8 mouse cellular contexts compared by ENCODE assay signal in the genomic region with DNA sequence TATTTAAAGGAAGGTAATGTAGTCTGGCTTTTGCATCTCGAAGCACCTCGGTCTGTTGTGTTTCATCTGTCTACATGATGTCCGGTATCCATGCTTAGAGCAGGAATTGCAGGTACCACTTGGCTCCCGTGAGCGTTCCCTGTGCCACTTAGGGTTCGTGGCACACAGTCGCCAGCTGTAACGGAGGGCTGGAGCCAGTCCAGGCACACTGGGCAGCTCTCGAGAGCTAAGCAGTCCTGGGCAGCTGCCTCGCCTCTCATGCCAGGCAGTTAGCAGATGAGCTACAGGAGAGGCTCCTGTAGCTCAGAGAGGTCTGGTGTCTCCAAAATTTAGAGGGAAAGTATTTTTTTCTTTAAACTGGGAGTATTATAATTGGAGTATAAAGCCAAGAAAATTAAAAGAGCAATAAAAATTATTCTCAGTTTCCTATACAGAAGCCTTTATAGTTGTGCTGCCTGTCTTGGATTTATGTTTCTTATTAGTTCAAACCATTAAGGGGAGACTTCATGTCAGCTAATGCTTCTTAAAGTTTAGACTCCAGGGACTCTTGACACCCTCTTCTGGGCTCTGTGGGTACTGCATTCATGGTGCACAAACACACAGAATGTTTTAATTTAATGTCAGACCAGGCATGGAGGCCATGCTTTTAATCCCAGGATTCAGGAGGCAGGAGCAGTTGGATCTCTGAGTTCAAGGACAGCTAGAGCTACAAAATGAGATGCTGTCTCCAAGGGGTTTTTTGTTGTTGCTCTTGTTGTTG. TPM values are rescaled to one million over a fixed set of nuclear protein-coding genes. Genes with fewer than 3 reads are reported as not detected.
A peak's percentile ranks its signal among the peaks of the same experiment; 100 is the strongest.
DNase-seq lines count a peak whose midpoint lies in the region; ATAC-seq and TF ChIP-seq lines count a peak whose summit lies in the region.

No protein-coding gene starts in this region.

- H3K9me3 ChIP-seq in forebrain, postnatal 0 days (ENCODE audit: low read length): no peaks in the 10 kb centered on the region
- no peaks in the 10 kb centered on the region for H3K9me3 ChIP-seq in forebrain, embryonic 16.5 days (ENCODE audit: control insufficient read depth, low read length)
- H3K9me3 ChIP-seq in neural tube, embryonic 11.5 days (ENCODE audit: control insufficient read depth, low read length): no peaks in the 10 kb centered on the region
- H3K9me3 ChIP-seq in neural tube, embryonic 15.5 days (replicated peaks): no peaks in the 10 kb centered on the region
- H3K9me3 ChIP-seq in embryonic facial prominence, embryonic 11.5 days (replicated peaks; ENCODE audit: control insufficient read depth, low read length): no peaks in the 10 kb centered on the region
- H3K9me3 ChIP-seq in intestine, embryonic 15.5 days: no peaks in the 10 kb centered on the region

- H3K9ac ChIP-seq in forebrain, postnatal 0 days: no peak overlapping the region
- H3K9ac ChIP-seq in forebrain, embryonic 16.5 days (replicated peaks; ENCODE audit: low read depth, low read length): no peak overlapping the region
- no peak overlapping the region for H3K9ac ChIP-seq in neural tube, embryonic 11.5 days (ENCODE audit: low read length)
- H3K9ac ChIP-seq in neural tube, embryonic 15.5 days (replicated peaks): no peak overlapping the region
- H3K9ac ChIP-seq in embryonic facial prominence, embryonic 11.5 days (replicated peaks; ENCODE audit: low read length): no peak overlapping the region
- no peak overlapping the region for H3K9ac ChIP-seq in intestine, embryonic 15.5 days

- H3K27me3 ChIP-seq in forebrain, postnatal 0 days (ENCODE audit: insufficient read depth, low read length): no peaks in the 10 kb centered on the region
- H3K27me3 ChIP-seq in forebrain, embryonic 16.5 days (replicated peaks; ENCODE audit: control insufficient read depth, insufficient read depth, low read length): no peaks in the 10 kb centered on the region
- H3K27me3 ChIP-seq in neural tube, embryonic 11.5 days (ENCODE audit: control insufficient read depth, insufficient read depth, low read length): no peaks in the 10 kb centered on the region
- H3K27me3 ChIP-seq in neural tube, embryonic 15.5 days (replicated peaks): no peaks in the 10 kb centered on the region
- no peaks in the 10 kb centered on the region for H3K27me3 ChIP-seq in embryonic facial prominence, embryonic 11.5 days (ENCODE audit: control insufficient read depth, insufficient read depth, low read length)
- H3K27me3 ChIP-seq in intestine, embryonic 15.5 days (replicated peaks): no peaks in the 10 kb centered on the region

- no peak overlapping the region for H3K4me2 ChIP-seq in forebrain, postnatal 0 days (ENCODE audit: low read depth)
- H3K4me2 ChIP-seq in forebrain, embryonic 16.5 days (ENCODE audit: low read length): no peak overlapping the region
- no peak overlapping the region for H3K4me2 ChIP-seq in neural tube, embryonic 11.5 days (ENCODE audit: low read depth)
- H3K4me2 ChIP-seq in neural tube, embryonic 15.5 days: no peak overlapping the region
- no peak overlapping the region for H3K4me2 ChIP-seq in embryonic facial prominence, embryonic 11.5 days (ENCODE audit: low read depth, low read length)
- no peak overlapping the region for H3K4me2 ChIP-seq in intestine, embryonic 15.5 days (replicated peaks)

- H3K27ac ChIP-seq in forebrain, postnatal 0 days (ENCODE audit: low read depth, low read length): no peak overlapping the region
- no peak overlapping the region for H3K27ac ChIP-seq in forebrain, embryonic 16.5 days (ENCODE audit: low read length)
- no peak overlapping the region for H3K27ac ChIP-seq in neural tube, embryonic 11.5 days (ENCODE audit: low read depth, low read length)
- H3K27ac ChIP-seq in neural tube, embryonic 15.5 days (replicated peaks): no peak overlapping the region; the same call in 1 of the 2 replicates
- H3K27ac ChIP-seq in embryonic facial prominence, embryonic 11.5 days (replicated peaks; ENCODE audit: low read depth, low read length): no peak overlapping the region
- H3K27ac ChIP-seq in intestine, embryonic 15.5 days: no peak overlapping the region

- DNase-seq in forebrain, postnatal 0 days: peak; percentile 58
- DNase-seq in neural tube, embryonic 11.5 days (ENCODE audit: low spot score): peak; percentile 52
- DNase-seq in embryonic facial prominence, embryonic 11.5 days (ENCODE audit: low spot score): peak; percentile 69
- DNase-seq in lung, postnatal 14 days: peak; percentile 42
- no peak for DNase-seq in frontal cortex, postnatal 10 days (ENCODE audit: low spot score in 2 of 2)

- WGBS in forebrain, postnatal 0 days: 80% methylated on average over 10 of the region's 10 CpGs
- 81% methylated on average over 10 of the region's 10 CpGs for WGBS in forebrain, embryonic 16.5 days
- 97% methylated on average over 10 of the region's 10 CpGs for WGBS in neural tube, embryonic 11.5 days
- WGBS in neural tube, embryonic 15.5 days: 86% methylated on average over 10 of the region's 10 CpGs
- 93% methylated on average over 10 of the region's 10 CpGs for WGBS in embryonic facial prominence, embryonic 11.5 days
- 93% methylated on average over 10 of the region's 10 CpGs for WGBS in intestine, embryonic 15.5 days

- ATAC-seq in forebrain, postnatal 0 days: no peak
- ATAC-seq in forebrain, embryonic 16.5 days: no peak
- ATAC-seq in neural tube, embryonic 11.5 days (ENCODE audit: insufficient read depth, low FRiP score, low TSS enrichment): no peak
- no peak for ATAC-seq in neural tube, embryonic 15.5 days (ENCODE audit: low FRiP score)
- ATAC-seq in embryonic facial prominence, embryonic 11.5 days (replicated peaks; ENCODE audit: insufficient number of reproducible peaks, low FRiP score, low TSS enrichment, low read depth): no peak
- ATAC-seq in intestine, embryonic 15.5 days: no peak

- peaks cover 79% of the 10 kb centered on the region for H3K36me3 ChIP-seq in forebrain, postnatal 0 days (ENCODE audit: insufficient read depth)
- peaks cover 49% of the 10 kb centered on the region for H3K36me3 ChIP-seq in forebrain, embryonic 16.5 days (ENCODE audit: control insufficient read depth, insufficient read depth)
- peaks cover 40% of the 10 kb centered on the region for H3K36me3 ChIP-seq in neural tube, embryonic 11.5 days (ENCODE audit: control insufficient read depth, insufficient read depth, low read length)
- peaks cover 88% of the 10 kb centered on the region for H3K36me3 ChIP-seq in neural tube, embryonic 15.5 days
- peaks cover 26% of the 10 kb centered on the region for H3K36me3 ChIP-seq in embryonic facial prominence, embryonic 11.5 days (replicated peaks; ENCODE audit: control insufficient read depth, insufficient read depth, low read depth, low read length)
- H3K36me3 ChIP-seq in intestine, embryonic 15.5 days: peaks cover 71% of the 10 kb centered on the region

- H3K4me3 ChIP-seq in forebrain, postnatal 0 days (ENCODE audit: low read depth, low read length): no peak overlapping the region
- no peak overlapping the region for H3K4me3 ChIP-seq in forebrain, embryonic 16.5 days (replicated peaks; ENCODE audit: low read length)
- no peak overlapping the region for H3K4me3 ChIP-seq in neural tube, embryonic 11.5 days (ENCODE audit: low read depth, low read length)
- H3K4me3 ChIP-seq in neural tube, embryonic 15.5 days (replicated peaks): no peak overlapping the region
- H3K4me3 ChIP-seq in embryonic facial prominence, embryonic 11.5 days (ENCODE audit: low read depth, low read length): no peak overlapping the region
- no peak overlapping the region for H3K4me3 ChIP-seq in intestine, embryonic 15.5 days (replicated peaks)

- TF ChIP-seq CTCF in forebrain, postnatal 0 days (IDR thresholded peaks at IDR 0.05; ENCODE audit: low read depth): peak; percentile 61

- no peaks in the 10 kb centered on the region for H3K4me1 ChIP-seq in forebrain, postnatal 0 days (ENCODE audit: insufficient read depth)
- no peaks in the 10 kb centered on the region for H3K4me1 ChIP-seq in forebrain, embryonic 16.5 days (replicated peaks; ENCODE audit: control insufficient read depth, insufficient read depth, low read length)
- H3K4me1 ChIP-seq in neural tube, embryonic 11.5 days (ENCODE audit: control insufficient read depth, insufficient read depth, low read length): no peaks in the 10 kb centered on the region
- H3K4me1 ChIP-seq in neural tube, embryonic 15.5 days: no peaks in the 10 kb centered on the region
- H3K4me1 ChIP-seq in embryonic facial prominence, embryonic 11.5 days (ENCODE audit: control insufficient read depth, insufficient read depth, low read length): no peaks in the 10 kb centered on the region
- peaks cover 13% of the 10 kb centered on the region for H3K4me1 ChIP-seq in intestine, embryonic 15.5 days (replicated peaks)

RNA-seq across cellular contexts. Expression of gene Shisa8, which starts 24.0 kb away (rescaled TPM):
- 4.7 and 6.3 TPM in 2 replicates for total RNA-seq in forebrain, postnatal 0 days (2014; rRNA removed)
- 1.8 and 2.7 TPM in 2 replicates for polyA plus RNA-seq in forebrain, postnatal 0 days (2015; fragmentation: Nextera tagmentation; extraction: Ambion mirVana)
- 0.66 and 0.70 TPM in 2 replicates for polyA plus RNA-seq in forebrain, embryonic 16.5 days (2015; fragmentation: Nextera tagmentation; extraction: Ambion mirVana)
- polyA plus RNA-seq in neural tube, embryonic 11.5 days (2014; fragmentation: Nextera tagmentation; extraction: Ambion mirVana): 0.30 and 0.46 TPM in 2 replicates
- polyA plus RNA-seq in neural tube, embryonic 15.5 days (2015; fragmentation: Nextera tagmentation; extraction: Ambion mirVana): 4.6 and 6.7 TPM in 2 replicates
- polyA plus RNA-seq in embryonic facial prominence, embryonic 11.5 days (2014; fragmentation: Nextera tagmentation; extraction: Ambion mirVana): 0.18 and 0.26 TPM in 2 replicates
- polyA plus RNA-seq in intestine, embryonic 15.5 days (2015; fragmentation: Nextera tagmentation; extraction: Ambion mirVana): 0.10 and 0.15 TPM in 2 replicates

RNA-seq across cellular contexts. Expression of gene Tnfrsf13c, which starts 35.5 kb away (rescaled TPM):
- 0.24 and 0.62 TPM in 2 replicates for total RNA-seq in forebrain, postnatal 0 days (2014; rRNA removed)
- polyA plus RNA-seq in forebrain, postnatal 0 days (2015; fragmentation: Nextera tagmentation; extraction: Ambion mirVana): 0.44 and 0.47 TPM in 2 replicates
- 0.10 and 0.25 TPM in 2 replicates for polyA plus RNA-seq in forebrain, embryonic 16.5 days (2015; fragmentation: Nextera tagmentation; extraction: Ambion mirVana)
- polyA plus RNA-seq in neural tube, embryonic 11.5 days (2014; fragmentation: Nextera tagmentation; extraction: Ambion mirVana): 0.23 and 0.57 TPM in 2 replicates
- polyA plus RNA-seq in neural tube, embryonic 15.5 days (2015; fragmentation: Nextera tagmentation; extraction: Ambion mirVana): 0.66 and 0.90 TPM in 2 replicates
- 0.42 TPM in 1 of 2 replicates, not detected in the other for polyA plus RNA-seq in embryonic facial prominence, embryonic 11.5 days (2014; fragmentation: Nextera tagmentation; extraction: Ambion mirVana)
- polyA plus RNA-seq in intestine, embryonic 15.5 days (2015; fragmentation: Nextera tagmentation; extraction: Ambion mirVana): 0.25 TPM in 1 of 2 replicates, not detected in the other

RNA-seq across cellular contexts. Expression of gene Srebf2, which starts 41.7 kb away (rescaled TPM):
- total RNA-seq in forebrain, postnatal 0 days (2014; rRNA removed): 121 and 171 TPM in 2 replicates
- 147 and 193 TPM in 2 replicates for polyA plus RNA-seq in forebrain, postnatal 0 days (2015; fragmentation: Nextera tagmentation; extraction: Ambion mirVana)
- polyA plus RNA-seq in forebrain, embryonic 16.5 days (2015; fragmentation: Nextera tagmentation; extraction: Ambion mirVana): 229 and 232 TPM in 2 replicates
- polyA plus RNA-seq in neural tube, embryonic 11.5 days (2014; fragmentation: Nextera tagmentation; extraction: Ambion mirVana): 179 and 195 TPM in 2 replicates
- 187 and 190 TPM in 2 replicates for polyA plus RNA-seq in neural tube, embryonic 15.5 days (2015; fragmentation: Nextera tagmentation; extraction: Ambion mirVana)
- polyA plus RNA-seq in embryonic facial prominence, embryonic 11.5 days (2014; fragmentation: Nextera tagmentation; extraction: Ambion mirVana): 105 and 109 TPM in 2 replicates
- polyA plus RNA-seq in intestine, embryonic 15.5 days (2015; fragmentation: Nextera tagmentation; extraction: Ambion mirVana): 163 and 172 TPM in 2 replicates

RNA-seq across cellular contexts. Expression of gene Cenpm, which starts 55.9 kb away (rescaled TPM):
- 8.9 and 10.0 TPM in 2 replicates for total RNA-seq in forebrain, postnatal 0 days (2014; rRNA removed)
- 16.5 and 18.7 TPM in 2 replicates for polyA plus RNA-seq in forebrain, postnatal 0 days (2015; fragmentation: Nextera tagmentation; extraction: Ambion mirVana)
- 29.8 and 34.6 TPM in 2 replicates for polyA plus RNA-seq in forebrain, embryonic 16.5 days (2015; fragmentation: Nextera tagmentation; extraction: Ambion mirVana)
- 64.4 and 68.7 TPM in 2 replicates for polyA plus RNA-seq in neural tube, embryonic 11.5 days (2014; fragmentation: Nextera tagmentation; extraction: Ambion mirVana)
- 17.8 and 23.4 TPM in 2 replicates for polyA plus RNA-seq in neural tube, embryonic 15.5 days (2015; fragmentation: Nextera tagmentation; extraction: Ambion mirVana)
- 86.4 and 92.5 TPM in 2 replicates for polyA plus RNA-seq in embryonic facial prominence, embryonic 11.5 days (2014; fragmentation: Nextera tagmentation; extraction: Ambion mirVana)
- polyA plus RNA-seq in intestine, embryonic 15.5 days (2015; fragmentation: Nextera tagmentation; extraction: Ambion mirVana): 46.0 and 49.1 TPM in 2 replicates

Comparison
In these comparisons a context has a peak if more than half of its experiments do, and no peak if none do; other contexts are left out.
1. DNase-seq: peak in forebrain, postnatal 0 days (single experiment), neural tube, embryonic 11.5 days (single experiment), embryonic facial prominence, embryonic 11.5 days (single experiment) and lung, postnatal 14 days (single experiment); none in frontal cortex, postnatal 10 days (0 of 2).